Mouse (Mus musculus) kidney, adult 10 weeks (tissue): ENCODE data around the gene Gstt4. TPM values are rescaled to one million over a fixed set of nuclear protein-coding genes. Genes with fewer than 3 reads are reported as not detected.

ENCODE experiments used
- polyA plus RNA-seq: library from polyadenylated mRNA; stranded (reverse); fragments of 350-450 nt; fragmentation: Illumina TruSeq; extraction: RNeasy Lipid Tissue Mini Kit (QIAGEN cat#74804); gene quantifications from one replicate; pipeline ENCODE4 v1.2.3, GENCODE M21; 2014; ENCODE audit warnings: low read depth, low replicate concordance

The Gstt4 gene
- not detected for polyA plus RNA-seq

DNA sequence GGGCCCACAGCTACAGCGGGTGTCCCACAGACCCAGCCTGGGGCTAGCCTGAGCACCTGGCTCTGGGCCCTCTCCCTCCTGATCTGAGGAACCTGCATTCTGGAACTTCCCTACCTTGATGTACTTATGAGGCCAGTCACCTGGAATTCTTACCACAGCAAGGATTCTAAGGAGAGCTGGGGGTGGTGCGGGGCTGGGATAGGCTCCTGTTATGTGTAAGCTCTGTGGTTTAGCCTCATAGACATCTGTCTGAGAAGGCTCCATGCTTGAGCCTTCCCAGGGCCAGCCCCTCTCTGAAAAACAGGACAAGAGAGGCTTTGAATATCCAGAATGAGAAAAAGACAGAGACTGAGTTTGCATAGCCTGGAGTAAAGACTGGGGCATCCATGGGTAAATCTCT lies at the start of gene Gstt4:
TSS of gene Gstt4 (minus strand) at position 101 of the 400 bp plus-strand sequence.

DNA sequence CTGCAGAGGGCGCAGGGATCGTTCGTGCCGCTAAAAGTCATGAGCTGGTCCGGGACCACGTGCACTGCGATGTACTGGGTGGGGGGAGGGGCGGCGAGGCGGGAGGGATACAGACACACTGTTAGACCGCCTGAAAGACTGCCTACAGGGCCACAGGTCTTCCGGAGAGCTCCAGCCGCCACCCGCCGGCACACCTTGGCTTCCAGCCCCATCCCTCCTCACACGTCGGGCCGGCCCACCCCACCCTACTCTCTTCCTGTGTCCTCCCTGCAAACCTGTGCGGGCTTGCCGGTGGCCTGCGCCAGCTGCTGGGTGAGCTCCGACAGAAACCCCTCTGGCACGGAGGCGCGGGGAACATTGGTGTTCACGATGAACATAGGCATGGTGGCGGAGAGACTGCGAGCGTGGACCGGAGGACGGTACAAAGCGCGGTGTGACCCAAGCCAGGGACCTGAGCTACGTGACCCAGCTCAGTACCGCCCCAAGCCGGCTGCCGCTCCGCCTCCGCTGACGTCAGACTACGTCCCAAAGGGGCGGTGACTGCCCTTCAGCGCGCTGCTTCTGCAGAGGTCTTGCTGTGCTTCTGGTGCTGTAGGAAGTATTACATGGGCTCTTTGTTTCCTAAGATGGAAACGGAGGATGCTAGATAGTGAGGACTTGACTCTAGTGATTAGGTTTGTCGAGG lies 37.6 kb upstream of the Gstt4 start, which contains the start of gene Mif:
TSS of gene Mif (minus strand) at position 455 of the 685 bp plus-strand sequence.

DNA sequence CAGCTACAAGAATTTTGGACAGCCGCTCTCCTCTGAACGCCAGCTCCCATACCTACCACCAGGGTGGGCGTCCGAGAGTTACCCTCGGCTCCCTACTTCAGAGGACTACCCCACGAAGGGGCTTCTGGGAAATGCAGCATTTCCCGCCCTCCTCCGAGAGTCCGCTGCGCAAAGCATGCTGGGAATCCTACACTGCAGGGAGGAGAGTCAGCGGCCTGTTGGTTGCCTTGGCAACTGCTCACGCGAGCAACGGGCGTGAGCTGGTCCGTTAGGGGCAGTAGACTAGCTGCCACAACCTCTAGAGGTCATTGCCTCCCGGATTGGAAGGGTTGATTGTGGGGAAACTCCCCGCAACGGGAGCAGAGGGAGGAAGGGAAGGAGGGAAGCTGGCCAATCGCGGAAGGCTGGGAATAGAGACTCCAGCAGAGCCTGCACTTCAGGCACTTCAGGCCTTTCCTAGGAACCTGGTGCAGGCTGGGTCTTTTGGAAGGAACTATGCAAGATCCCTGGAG lies 15.0 kb upstream of the Gstt4 start, which contains the start of gene Gstt2:
TSS of gene Gstt2 (minus strand) at position 177 of the 512 bp plus-strand sequence.

DNA sequence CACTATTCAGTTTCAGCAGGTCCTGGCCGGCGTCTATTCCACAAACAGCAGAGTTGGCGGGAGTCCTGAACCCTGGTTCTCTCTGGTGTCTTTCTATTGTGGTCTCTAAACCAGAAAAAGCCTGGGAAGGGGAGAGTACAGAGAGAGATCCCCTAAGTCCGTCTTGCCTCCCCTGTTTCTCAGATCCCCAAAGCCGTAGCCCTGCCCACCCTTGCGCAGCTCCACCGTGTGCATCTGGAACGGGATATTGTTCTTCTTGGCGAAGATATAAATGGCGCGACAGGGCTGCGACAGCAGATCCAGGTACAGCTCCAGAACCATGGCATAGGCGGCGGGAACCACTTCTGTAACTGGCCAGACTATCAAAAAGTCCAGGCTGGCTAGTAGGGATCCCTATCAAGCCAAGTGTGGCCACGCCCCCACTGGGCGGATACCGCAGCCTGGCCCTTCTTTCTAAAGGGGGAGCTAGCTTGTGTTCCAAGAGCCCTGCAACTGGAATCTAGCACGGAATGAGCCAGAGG lies 24.1 kb downstream of the Gstt4 start, which contains the start of gene Gstt1:
TSS of gene Gstt1 (minus strand) at position 409 of the 521 bp plus-strand sequence.

DNA sequence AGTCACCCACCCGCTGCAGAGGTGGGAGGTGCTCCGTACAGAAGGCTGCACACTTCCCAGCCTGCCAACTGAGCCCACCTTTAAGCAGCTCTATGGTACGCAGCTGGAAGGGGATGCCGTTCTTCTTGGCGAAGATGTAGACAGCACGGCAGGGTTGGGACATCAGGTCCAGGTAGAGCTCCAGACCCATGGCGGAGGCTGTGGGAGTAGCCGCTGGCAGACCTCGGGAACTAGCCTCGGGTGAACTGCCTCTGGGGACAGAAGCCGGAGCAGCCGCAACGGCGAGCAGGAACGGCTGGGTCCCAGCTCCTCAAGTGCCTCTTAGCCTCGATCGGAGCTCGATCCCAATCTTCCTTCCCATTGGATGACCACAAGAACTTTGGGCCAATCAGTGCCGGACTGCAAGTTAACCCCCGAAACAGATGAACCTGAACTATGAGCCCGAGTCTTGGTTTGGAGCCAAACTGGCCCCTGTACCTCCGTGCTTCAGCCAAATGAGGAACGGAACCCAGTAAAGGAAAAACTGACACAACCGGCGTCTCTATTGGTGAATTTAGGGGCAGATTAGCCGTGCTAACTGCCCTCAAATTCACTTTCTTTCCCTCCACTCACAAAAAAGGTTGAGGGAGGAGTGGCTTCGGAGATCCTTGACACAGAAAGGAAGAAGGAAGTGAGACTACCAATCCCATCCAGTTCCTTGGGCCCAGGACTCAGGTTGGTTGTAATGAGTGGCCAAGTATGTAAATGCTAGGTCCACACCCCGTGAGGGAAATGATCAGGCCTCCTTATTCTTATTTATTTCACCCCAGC lies 41.4 kb downstream of the Gstt4 start, which contains the start of the genes Gm20441 and Gstt3:
TSS of gene Gm20441 (minus strand) at position 186 of the 810 bp plus-strand sequence.
TSS of gene Gstt3 (minus strand) at position 646 of the 810 bp plus-strand sequence.

DNA sequence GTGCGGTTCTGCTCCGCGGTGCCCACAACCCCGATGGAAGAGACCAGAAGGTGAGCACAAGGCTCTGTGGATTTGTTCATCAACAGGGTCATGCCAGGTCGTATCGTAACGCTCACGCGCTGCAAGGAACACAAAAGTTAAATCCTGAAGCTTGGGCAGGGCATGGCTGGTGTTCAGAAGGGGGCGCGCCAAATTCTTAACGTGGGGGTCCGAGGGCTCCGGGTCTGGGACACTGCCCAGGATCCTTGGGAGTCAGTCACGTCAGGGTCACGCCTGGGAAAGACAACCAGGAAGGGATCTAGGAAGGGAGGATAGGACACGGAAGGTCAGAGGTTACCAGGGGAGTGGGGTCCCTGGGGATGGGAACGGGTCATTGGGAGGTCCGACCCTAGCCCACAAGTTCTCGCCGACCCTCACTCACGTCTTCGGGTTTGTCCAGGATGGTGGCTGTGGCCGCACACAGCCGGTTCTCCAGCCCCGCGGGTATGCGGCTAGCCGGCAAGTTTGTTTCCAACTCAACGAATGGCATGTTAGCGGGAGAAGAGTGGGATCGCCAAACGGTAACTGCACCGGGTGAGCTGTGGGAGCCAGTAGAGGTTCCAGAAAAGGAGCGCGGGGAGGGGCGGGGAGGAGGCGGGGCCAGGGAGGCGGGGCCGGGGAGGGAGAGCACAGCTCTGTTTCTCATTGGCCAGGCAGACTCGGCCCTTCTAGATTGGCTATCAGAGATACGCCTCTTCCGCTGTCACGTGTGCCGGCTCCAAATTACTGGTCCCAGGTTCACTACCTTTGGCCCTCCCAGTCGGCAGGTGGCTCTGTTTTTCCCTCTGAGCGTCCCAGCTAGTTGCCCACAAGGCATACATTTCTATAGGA lies 49.3 kb downstream of the Gstt4 start, which contains the start of gene Ddt:
TSS of gene Ddt (minus strand) at position 620 of the 870 bp plus-strand sequence.

Other genes with a start within 250 kb of the Gstt4 start
- gene Ggt5, start 233.2 kb downstream of the Gstt4 start, polyA plus RNA-seq: 0.77 TPM
- 16.4 TPM for gene Susd2, start 178.5 kb downstream of the Gstt4 start, polyA plus RNA-seq
- gene Cabin1, start 58.2 kb downstream of the Gstt4 start, polyA plus RNA-seq: 5.2 TPM
- 13.3 TPM for gene Ddt, start 49.1 kb downstream of the Gstt4 start, polyA plus RNA-seq
- gene Gm20441, start 41.6 kb downstream of the Gstt4 start, polyA plus RNA-seq: not detected
- 38.1 TPM for gene Gstt3, start 41.1 kb downstream of the Gstt4 start, polyA plus RNA-seq
- 18.6 TPM for gene Gstt1, start 24.0 kb downstream of the Gstt4 start, polyA plus RNA-seq
- gene Gstt2, start 14.9 kb upstream of the Gstt4 start, polyA plus RNA-seq: 16.4 TPM
- gene Mif, start 37.7 kb upstream of the Gstt4 start, polyA plus RNA-seq: 1.9 TPM
- not detected for gene Derl3, start 70.9 kb upstream of the Gstt4 start, polyA plus RNA-seq
- gene Smarcb1, start 99.1 kb upstream of the Gstt4 start, polyA plus RNA-seq: 10.3 TPM
- 55.2 TPM for gene Chchd10, start 110.6 kb upstream of the Gstt4 start, polyA plus RNA-seq
- gene Mmp11, start 114.0 kb upstream of the Gstt4 start, polyA plus RNA-seq: 1.3 TPM
- 0.36 TPM for gene Gm867, start 118.1 kb upstream of the Gstt4 start, polyA plus RNA-seq
- gene Vpreb3, start 120.5 kb upstream of the Gstt4 start, polyA plus RNA-seq: not detected
- not detected for gene Gm5134, start 132.0 kb upstream of the Gstt4 start, polyA plus RNA-seq
- 5.3 TPM for gene Zfp280b, start 210.1 kb upstream of the Gstt4 start, polyA plus RNA-seq